Mouse (Mus musculus): ENCODE measurements around the gene Cops6. TPM values are rescaled to one million over a fixed set of nuclear protein-coding genes. Genes with fewer than 3 reads are reported as not detected.

Gene Cops6
- 230 TPM for polyA plus RNA-seq (2017; shearing (Covaris generic))

DNA sequence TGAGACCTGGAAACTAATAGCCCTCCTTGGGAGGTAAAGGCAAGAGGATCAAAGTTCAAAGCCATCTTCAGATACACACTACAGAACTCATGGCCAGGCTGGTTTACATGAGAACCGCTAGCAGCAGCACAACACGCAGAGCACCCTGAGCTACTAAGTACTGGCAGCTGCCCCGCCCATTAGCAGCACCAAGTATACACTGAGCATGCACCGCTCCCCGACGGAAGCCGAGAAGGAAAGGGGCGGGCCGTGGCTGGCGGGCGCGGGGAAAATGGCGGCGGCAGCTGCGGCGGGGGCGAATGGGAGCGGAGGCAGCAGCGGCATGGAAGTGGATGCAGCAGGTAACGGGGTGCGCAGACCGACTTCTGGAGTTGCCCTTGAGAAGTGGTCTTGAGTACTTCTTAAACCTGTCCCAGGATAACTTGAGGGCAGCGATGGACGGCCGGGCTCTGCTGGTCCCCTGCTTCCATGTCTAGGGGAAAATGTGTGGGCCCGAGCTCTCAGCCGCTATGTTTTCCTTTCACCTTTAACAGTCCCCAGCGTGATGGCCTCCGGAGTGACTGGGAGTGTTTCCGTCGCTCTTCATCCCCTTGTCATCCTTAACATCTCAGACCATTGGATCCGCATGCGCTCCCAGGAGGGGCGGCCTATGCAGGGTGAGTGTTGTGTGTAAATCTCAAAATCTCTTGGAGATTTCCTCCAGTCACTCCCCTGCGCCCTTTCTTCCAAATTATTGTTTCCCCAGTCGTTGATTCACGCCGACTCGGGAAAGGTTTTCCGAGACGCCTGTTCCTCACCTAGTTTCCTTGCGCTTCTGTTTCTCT lies at the start of gene Cops6:
Cops6 (plus strand) TSS at position 230 of the 824 bp plus-strand sequence.

GRCm38 (mm10) chr5:138116255-138117198 lies 44.3 kb upstream of the Cops6 start, which contains the start of gene Zscan21:
Zscan21 (plus strand) TSS chr5:138116903.

GRCm38 (mm10) chr5:138155443-138155976 lies 5.4 kb upstream of the Cops6 start, which contains the start of gene Zfp113:
Zfp113 (minus strand) TSS chr5:138155744.

GRCm38 (mm10) chr5:138171695-138172491 lies 11.0 kb downstream of the Cops6 start, which contains the start of the genes Ap4m1 and Mcm7:
Ap4m1 (plus strand) TSS chr5:138172002.
Mcm7 (minus strand) TSS chr5:138172422.

DNA sequence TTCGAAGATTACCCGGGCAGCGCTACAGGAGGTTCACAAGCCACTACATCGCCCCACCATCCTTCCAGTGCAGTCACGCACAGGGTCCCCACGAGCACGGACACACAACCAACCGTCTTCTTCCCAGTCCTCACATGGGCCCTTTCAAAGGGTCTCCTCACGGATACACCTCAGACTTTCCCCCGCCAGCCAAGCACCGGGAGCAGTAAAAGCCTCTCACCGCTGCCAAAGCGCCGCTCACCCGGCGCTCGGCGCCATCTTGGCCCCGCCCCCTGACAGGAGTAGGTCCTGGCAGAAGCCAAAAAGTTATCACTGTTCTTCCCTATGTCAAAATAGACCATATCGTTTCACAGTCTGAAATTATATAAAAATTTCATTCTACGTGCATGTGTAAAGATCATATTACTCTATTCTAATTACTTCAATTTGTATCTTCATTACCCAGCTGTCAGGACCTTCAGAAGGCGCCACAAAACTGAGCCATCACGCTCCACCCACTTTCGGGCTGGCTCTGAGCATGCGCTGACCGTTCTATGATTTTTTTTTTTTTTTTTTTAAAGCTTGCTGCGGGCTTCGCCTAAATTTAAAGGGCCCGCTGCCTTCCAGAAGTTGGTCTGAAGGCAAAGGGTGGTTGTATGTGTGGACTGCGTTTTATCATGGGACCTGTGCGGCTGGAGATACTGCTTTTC lies 26.2 kb downstream of the Cops6 start, which contains the start of the genes Taf6 and Cnpy4:
Taf6 (minus strand) TSS at position 502 of the 689 bp plus-strand sequence.
Cnpy4 (plus strand) TSS at position 536 of the 689 bp plus-strand sequence.

DNA sequence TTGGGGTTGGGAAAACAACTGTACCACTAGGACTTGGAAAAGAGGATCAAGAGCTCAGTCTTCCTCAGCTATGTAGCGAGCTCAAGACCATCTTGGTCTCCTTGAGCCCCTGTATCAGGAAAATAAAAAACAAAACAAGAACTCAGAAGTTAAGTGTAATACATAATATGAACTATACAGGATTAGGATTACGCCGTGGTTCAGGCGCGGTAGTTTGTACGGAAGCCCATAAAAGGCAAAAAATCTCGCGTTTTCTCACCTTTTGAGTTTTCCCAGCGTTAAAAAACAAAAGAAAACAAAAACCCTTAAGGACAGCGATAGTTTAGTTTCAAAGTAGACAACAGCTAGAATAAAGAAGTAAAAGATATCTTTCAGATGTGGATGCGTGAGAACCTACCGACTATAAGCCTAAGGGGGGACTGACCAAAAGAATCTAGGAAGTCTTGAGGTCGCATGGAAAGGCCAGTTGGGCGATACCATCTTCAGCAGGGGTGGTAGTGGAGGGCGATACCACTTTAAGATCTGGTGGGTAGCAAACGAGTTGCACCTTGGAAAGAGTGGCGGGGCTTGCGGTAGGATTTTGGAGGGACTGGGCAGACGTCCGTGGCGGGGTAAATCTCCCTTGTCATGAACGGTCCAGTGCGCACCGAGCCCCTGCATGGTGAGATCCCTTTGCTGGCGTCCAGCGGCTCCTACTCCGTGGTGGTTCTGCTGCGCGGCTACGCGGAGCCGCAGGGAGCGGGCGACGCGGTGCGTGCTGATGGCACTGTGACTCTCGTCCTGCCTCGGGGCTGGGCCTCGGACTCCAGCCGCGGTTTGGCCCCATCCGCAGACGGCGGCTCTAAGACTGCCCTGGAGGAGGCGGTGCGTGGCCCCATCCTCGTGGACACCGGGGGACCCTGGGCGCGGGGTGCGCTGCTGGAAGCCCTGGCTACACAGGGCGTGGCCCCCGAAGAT lies 33.2 kb downstream of the Cops6 start, which contains the start of gene Mblac1:
Mblac1 (plus strand) TSS at position 544 of the 957 bp plus-strand sequence.

Other genes with a start within 250 kb of the Cops6 start
- not detected for gene Cyp3a13, start 239.5 kb upstream of the Cops6 start, polyA plus RNA-seq (2017; shearing (Covaris generic))
- not detected for gene Gjc3, start 198.0 kb upstream of the Cops6 start, polyA plus RNA-seq (2017; shearing (Covaris generic))
- gene Azgp1, start 179.6 kb upstream of the Cops6 start, polyA plus RNA-seq (2017; shearing (Covaris generic)), result not detected
- gene Smok3a, start 139.8 kb upstream of the Cops6 start, polyA plus RNA-seq (2017; shearing (Covaris generic)), result not detected
- gene Smok3b, start 139.6 kb upstream of the Cops6 start, polyA plus RNA-seq (2017; shearing (Covaris generic)), result not detected
- not detected for gene Smok3c, start 107.9 kb upstream of the Cops6 start, polyA plus RNA-seq (2017; shearing (Covaris generic))
- gene Zkscan1, start 76.0 kb upstream of the Cops6 start, polyA plus RNA-seq (2017; shearing (Covaris generic)), result 24.1 TPM
- gene Zscan21, start 44.2 kb upstream of the Cops6 start, polyA plus RNA-seq (2017; shearing (Covaris generic)), result 26.3 TPM
- gene Zfp113, start 5.3 kb upstream of the Cops6 start, polyA plus RNA-seq (2017; shearing (Covaris generic)), result 23.3 TPM
- gene Ap4m1, start 10.9 kb downstream of the Cops6 start, polyA plus RNA-seq (2017; shearing (Covaris generic)), result 11.0 TPM
- gene Mcm7, start 11.4 kb downstream of the Cops6 start, polyA plus RNA-seq (2017; shearing (Covaris generic)), result 95.0 TPM
- gene Taf6, start 26.4 kb downstream of the Cops6 start, polyA plus RNA-seq (2017; shearing (Covaris generic)), result 57.0 TPM
- gene Cnpy4, start 26.4 kb downstream of the Cops6 start, polyA plus RNA-seq (2017; shearing (Covaris generic)), result 20.8 TPM
- gene Mblac1, start 33.2 kb downstream of the Cops6 start, polyA plus RNA-seq (2017; shearing (Covaris generic)), result 0.56 TPM
- gene Nxpe5, start 64.8 kb downstream of the Cops6 start, polyA plus RNA-seq (2017; shearing (Covaris generic)), result 0.09 TPM
- 118 TPM for gene Lamtor4, start 94.4 kb downstream of the Cops6 start, polyA plus RNA-seq (2017; shearing (Covaris generic))
- gene BC037034, start 103.0 kb downstream of the Cops6 start, polyA plus RNA-seq (2017; shearing (Covaris generic)), result 9.8 TPM
- 1.3 TPM for gene Gal3st4, start 111.8 kb downstream of the Cops6 start, polyA plus RNA-seq (2017; shearing (Covaris generic))
- not detected for gene Gm43720, start 118.9 kb downstream of the Cops6 start, polyA plus RNA-seq (2017; shearing (Covaris generic))
- 1.9 TPM for gene Gpc2, start 118.9 kb downstream of the Cops6 start, polyA plus RNA-seq (2017; shearing (Covaris generic))
- 0.95 TPM for gene Stag3, start 119.2 kb downstream of the Cops6 start, polyA plus RNA-seq (2017; shearing (Covaris generic))
- gene Pvrig, start 180.9 kb downstream of the Cops6 start, polyA plus RNA-seq (2017; shearing (Covaris generic)), result 29.4 TPM